Mouse (Mus musculus) kidney, postnatal 14 days (tissue): Measurements from ENCODE around the gene Adat3.

ENCODE experiments used
- DNase-seq: peaks from one replicate; pipeline ENCODE4 v3.0.0; 2022; ENCODE audit warnings: mixed read lengths

Gene Adat3

DNA sequence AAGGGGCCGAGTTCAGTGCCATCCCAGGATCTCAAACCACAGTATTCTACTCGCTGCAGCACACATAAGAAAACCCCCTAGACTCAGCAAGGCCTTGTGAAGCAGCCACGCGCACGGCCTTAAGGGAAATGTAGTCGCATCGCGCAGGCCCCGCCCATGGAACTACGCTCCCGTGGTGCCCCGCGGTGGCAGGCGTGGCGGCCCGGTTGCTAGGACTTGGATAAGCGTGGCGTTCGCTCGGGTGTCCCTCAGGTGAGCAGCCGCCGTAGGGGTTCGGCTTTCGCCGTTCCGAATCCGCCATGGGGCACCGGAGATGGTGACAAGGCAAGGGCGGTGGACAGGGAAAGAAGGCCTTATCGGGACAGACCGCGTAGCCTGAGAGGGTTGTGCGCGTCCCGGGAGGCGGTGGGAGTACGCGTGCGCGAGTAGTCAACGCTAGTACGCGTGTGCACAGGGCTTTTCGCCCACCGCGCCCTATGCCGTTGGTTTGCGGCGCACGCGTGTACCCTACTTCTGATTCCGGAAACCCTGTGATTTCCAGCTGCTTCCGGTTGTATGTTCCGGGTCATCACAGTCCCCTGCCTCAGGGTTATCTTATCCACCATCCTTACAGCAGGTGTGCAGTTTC, at the start of gene Adat3, which contains the start of gene Scamp4:
TSS of gene Adat3 (plus strand) at position 183 of the 628 bp plus-strand sequence.
TSS of gene Scamp4 (plus strand) at position 175 of the 628 bp plus-strand sequence.
- peak; percentile 96 for DNase-seq

DNA sequence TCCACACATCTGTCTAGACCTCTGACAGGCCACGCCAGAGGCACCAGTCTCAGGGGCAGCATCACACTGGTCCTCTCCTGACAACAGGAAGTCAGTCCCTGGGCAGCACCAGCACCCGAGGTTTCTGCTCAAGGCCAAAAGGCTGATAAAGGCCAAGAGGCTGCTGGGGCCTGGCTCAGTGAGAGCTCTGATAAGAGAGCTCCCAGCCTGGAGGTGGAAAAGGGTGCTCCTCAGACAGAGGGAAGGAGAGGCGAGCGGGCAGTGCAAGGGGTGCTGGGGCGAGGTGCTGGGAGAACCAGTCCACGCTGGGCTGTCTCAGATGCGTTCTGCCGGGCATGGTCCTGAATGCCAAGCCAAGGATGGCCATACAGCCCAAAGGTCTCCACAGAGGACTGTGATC, 49.1 kb upstream of the Adat3 start:
- DNase-seq: no peak

DNA sequence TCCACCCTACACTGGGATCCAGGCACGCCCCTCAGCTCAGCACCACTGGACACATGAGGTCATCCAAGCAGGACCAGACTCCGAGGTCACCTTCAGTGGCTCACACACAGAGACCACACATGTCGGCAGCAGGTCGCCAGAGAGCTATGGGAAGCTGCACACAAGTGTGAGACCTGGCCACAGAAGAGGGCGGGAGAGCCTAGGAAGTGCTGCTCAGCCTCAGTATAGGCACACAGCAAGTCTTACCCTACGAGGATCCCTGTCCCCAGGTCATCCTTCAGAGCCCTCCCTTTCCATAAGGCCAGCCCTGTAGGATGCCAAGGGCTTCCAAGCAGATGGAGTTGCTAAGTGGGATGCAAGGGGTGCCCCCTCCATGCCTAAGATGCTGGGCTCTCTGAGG, 48.7 kb upstream of the Adat3 start:
- DNase-seq: no peak

DNA sequence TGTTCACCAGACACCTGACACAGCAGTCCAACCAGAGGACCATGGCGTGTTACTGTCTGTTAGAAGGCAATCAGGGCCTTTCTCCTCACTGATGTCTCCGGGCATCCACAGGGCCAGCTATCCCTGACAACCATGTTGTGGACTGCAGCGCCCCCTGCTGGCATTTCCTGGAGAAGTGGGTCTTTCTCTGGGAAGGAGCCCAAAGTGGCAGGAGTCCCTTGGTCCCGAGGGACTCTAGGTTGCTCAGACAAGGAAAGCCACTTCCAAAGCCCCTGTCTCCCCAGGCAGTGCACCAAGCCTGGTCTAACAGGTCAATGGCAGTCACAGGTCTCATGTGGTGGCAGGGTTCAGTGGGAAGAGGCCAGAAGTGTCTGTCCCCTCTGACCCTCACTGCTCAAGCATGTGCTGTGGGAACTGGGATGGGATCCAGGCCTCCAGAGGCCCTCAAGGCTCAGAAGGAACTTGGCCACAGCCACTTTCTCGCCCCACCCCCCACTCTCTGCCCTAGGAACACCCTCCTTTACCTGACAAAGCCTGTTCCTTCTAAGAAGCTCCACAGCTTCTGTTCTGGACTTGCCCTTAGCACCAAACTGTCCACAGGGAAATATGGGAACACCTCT, 45.2 kb upstream of the Adat3 start:
- peak; percentile 83 for DNase-seq

DNA sequence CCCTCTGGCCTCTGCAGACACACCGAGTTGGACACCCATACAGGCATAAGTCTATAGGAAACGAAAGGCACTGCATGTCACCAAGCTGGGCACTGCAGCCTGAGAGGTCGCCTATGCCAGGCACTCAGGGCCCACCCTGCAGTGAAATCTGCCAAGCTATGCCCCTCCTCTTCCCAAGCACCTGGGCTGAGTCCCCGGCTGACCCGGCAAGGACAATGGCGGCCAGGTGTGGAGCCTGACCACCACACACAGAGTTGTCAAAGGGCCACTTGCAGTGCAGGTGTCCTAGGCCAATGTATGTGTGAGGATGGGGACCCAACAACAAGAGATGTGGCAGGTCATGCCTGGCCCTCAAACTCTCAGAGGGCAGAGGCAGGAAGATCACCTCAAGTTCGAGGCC, 43.2 kb upstream of the Adat3 start:
- DNase-seq: no peak

DNA sequence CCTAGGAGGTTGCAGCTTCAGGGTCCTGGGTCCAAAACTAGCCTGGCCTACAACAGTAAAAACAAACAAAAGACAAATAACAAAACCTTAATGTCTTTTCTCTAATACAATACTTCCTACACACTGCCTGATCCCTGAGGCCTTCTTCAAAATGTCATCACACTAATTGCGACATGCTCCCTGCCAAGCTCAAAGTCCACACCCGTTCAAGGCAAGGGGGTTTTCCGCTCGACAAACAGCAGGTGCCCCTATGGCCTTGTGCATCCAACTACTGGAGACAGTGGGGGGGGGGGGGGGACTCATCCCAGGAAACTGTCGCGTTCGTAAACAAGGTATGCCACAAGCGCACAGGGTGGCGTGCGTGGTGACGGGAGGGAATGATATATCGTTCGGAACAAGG, 42.1 kb upstream of the Adat3 start:
- peak; percentile 39 for DNase-seq

DNA sequence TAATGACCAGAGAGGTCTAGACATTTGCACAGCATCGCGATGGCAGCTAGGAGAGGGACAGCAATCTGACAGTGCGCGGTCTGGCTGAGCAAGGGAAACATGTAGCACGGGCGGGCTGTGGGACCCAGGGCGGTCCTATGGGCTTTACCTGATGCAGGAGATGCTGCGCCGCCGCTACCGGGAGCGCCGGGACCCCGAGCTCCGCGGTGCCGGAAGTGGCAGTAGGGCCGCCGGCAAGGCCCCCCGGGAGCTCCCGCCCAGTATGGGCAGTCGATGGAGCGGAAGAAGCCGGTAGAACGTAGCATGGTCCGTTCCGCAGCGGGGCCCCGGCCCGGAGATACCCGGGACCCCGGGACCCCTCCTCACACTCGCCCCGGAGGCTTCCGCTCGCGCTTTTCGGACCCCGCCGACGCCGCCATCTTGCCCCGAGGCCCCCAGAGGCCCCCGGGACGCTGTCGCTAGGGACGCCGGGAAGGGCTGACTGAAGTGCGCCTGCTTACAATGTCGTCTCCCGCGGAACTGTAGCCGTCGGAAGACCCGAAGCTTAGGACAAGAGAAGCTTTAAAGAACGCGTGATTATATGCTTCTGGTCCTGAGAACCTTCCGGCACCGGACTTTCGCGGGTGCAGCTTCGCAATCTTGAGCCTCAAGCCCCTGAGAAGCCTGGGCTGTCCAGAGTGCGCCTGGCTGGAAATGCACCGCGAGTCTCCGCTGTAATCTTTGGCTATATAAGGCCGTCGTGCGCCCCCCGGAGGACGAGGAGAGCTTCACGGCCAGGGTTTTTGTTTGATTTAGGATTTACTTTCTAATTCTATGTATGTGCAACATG, 41.4 kb upstream of the Adat3 start, which contains the start of gene Rexo1:
TSS of gene Rexo1 (minus strand) at position 445 of the 829 bp plus-strand sequence.
- DNase-seq: peak; percentile 95

DNA sequence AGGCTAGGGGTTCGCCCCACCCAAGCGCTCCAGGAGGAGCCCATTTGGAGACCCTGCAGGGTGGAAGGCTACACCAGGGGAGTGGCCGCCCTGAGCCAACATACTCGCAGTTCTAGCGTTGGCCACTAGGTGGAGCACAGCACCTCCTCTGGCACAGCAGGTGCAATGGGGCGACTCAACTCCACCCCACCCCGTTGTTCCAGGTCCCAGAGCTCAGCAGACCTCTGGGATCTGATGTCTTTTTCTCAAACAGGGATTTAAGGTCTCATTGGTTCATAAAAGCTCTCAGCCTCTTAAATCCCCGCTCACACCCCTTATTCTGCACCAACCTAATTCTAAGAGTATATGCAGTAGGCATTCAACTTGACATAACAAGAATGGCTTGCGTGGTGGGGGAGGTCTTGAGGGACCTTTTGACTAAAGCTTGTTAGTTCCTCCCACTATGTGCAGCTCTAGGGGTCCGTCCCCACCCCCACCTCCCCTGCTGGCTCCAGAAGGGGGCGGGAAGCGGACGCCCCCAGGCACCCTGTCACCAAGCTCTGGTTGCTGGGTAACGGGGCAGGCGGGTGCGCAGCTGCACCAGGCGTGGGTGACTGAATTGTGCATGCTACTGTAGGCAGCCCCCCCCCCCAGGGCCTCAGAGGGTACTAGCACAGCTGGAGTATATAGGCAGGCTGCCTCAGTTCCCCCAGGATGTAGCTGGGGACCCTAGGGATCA, 36.1 kb upstream of the Adat3 start:
- DNase-seq: peak; percentile 87

DNA sequence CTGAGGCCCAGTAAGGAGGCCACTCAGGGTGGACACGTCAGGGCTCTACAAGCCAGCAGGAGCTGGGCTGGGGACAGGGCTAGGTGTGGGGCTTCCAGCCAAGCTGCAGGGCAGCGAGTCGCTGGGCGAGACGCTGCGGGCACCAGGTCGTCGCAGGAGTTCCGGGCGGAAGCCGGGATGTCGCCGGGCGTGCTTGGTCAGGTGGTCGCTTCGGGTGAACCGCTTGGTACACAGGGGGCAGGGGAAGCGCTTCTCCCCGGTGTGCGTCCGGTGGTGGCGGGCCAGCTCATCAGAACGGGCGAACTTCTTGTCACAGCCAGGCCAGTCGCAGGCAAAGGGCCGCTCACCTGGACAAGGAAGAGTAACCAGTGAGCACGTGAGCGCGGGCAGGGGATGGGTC, 33.8 kb upstream of the Adat3 start:
- DNase-seq: no peak

DNA sequence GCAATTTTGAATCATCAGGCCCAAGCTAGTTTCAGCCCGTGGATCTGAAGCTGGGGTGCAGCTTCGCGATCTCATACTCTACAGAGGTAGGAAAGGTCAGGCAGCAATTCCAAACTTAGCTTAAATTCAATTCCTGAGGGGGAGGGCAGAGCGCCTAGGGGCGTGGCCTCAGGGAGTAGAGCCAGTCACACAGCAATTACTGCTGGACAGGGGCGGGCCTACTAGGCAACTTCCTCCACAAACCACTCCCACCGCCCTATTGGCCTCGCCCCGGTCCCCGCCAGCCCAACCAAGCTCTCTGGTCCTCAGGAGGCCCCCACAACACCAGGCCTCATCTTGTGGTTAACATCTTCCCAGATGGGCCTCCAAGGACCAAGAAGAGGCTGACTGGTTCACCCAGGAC, 33.0 kb upstream of the Adat3 start:
- DNase-seq: peak; percentile 73

DNA sequence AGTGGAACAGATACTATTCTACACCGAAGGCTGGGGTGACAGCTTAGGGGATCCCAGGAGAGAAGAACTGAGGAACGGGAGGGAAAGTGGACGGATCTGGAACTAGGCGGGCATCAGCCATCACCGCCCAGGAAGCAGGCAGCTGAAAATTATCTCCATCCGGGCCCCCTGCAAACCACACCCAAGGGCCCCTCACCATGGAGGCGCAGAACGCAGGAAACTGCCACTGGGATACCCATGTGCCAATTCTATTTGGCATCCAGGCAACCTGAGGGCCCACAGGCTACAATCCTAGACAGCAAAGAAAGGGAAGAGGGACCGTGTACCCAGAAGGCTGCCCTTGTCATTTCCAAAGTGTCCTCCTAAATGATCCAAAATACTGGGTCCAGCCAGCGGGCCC, 32.3 kb upstream of the Adat3 start:
- no peak for DNase-seq

DNA sequence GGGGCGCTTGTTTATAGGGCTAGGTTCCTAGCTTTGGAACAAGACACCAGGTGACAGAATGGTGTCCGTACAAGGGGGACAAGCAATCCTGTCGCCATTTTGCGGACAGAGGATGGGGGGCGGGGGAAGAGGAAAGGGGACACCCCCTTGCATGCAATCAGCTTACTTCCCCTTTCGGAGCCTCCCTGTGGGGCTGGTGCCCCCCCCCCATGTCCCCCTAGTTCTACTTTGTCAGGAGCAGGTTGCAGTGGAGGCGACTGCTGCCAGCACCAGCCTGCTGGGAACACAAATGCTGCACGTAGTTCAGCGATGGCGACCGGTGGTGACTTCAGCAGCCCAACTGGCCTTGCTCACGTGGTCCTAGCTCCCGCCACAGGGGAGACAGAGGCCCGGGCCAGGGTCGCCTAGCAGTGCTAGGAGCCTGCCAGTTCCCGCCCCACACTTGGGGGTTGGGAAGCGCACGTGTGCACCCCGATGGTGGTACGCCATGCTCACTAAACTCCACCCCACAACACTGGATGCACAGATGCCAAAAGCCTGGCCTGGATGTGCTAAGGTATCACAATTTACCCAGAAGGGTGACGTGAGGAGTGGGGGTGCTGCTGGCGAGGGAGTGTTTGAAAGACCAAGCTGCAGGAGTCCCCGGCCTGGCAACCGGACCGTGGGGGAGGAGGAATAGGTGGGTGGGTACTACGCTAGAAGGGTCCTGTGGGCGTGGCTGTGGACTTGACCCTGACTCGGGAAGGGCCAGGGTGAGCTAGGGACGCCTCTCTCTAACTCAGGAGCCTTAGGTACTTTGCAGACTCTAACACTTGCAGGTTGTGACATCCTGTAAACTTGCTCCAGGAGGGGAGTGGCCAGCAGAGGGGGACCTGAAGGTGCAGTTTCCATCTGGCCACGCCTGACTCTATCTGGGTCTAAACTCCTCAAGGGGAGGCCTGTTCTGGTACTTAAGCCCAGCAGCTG, 31.5 kb upstream of the Adat3 start:
- no peak for DNase-seq

DNA sequence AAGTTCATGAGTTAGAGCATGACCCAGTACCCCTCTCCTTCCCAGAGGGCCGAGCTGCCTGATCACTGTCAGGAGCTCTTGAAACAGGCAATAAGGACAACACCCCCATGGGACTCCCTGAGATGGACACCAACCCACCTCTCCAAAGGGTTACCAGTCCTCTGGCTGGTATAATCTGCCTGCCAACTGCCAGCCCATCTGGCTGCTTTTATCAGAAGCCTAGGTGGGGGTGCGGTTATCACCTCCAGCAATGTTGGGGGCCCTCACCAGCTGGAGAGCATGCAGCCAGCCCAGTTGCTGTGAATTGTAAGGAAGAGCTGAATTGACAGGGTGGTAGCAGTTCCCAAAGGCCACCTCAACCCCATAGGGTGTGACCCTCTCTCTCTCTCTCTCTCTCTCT, 30.2 kb upstream of the Adat3 start:
- no peak for DNase-seq

DNA sequence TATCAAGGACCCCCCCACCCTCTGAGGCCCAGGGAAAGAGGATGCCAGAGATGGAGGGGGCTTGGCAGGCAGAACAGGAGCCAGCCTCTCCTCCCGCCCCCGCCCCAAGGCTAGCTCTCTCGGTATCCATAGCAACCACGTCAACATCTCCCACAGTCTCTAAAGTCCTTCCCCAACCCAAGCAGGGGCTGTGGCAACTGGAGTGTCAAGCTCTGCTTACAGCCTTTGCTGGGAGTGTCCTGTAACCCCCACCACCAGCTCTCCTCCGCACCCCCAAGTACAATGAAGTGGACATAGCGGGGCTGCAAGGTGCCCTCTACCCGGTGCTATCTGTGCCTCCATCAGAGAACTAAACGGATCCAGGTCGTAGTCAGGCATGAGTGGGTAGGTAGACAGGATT, 28.7 kb upstream of the Adat3 start:
- no peak for DNase-seq

DNA sequence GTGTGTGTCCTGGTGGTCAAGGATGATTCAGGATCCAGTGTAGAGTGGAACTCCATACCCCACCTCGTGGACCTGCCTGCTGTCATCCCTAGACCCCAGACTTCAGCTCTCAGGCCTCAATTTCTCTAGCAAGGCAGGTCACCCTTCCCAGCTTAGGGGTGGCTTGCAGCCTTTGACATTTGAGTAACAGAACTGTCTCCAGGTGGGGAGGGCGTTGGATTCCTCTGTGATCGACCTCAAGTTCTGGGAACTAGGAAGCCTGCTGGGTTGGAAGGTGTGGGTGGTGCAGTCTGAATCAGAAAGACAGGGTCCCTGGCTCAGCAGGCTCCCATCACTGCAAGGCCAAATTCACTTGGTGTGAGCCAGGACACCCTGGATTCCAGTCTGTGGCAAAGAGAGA, 27.8 kb upstream of the Adat3 start:
- DNase-seq: no peak

DNA sequence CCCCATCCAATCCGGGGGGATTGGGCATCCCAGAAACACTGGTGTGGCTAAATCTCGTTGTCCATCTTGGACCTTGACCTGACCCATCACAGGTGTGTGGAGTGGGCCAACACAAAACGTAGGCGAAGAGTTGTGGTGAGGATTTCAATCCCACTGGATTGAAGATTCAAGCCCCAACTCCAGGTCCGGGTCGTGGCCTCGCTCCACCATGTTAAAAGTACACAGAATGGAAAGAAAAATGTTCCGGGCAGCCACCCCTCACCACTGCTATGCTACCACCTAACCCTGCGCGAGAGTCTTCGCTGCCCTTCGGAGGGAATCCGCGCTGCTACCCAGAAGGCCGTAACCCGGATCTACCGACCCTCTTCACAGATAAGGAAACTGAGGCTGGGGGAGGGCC, 26.8 kb upstream of the Adat3 start:
- DNase-seq: no peak

DNA sequence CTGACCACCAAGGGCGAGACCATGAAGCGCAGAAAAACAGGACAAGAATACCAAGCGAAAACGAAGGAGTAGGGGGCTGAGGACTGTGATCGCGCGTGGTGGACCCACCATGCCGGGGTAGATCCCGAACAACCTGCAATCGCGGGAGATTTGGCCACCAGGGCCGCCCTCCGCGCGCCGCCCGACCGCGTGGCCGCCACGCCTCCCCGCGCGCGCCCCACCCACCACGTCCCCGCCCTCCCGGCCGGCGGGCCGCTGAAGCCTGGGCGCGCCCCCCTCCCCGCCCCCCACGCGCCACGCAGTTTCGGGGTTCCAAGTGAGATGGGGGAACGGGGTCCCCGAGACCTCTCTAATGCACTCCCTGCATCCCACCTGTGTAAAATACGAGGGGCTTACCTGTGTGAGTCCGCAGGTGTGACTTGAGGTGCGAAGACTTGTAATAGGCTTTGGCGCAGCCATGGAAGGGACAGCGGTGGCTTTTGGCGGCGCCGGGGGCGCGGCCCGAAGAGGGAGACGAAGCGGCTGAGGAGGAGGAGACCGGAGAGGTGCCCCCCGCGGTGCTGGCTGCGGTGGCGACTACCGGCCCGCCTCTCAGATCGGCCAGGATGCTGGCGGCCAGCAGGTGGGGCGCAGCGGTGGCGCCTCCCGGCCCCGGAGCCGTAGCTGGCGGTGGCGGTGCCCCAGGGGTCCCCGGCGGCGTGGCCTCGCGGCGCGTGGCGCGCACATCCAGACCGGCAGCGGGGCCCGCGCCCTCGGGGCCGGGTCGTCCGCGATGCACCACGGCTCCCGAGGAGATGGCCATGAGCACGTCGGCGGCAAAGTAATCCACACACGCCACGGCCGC, 26.1 kb upstream of the Adat3 start:
- peak; percentile 77 for DNase-seq

DNA sequence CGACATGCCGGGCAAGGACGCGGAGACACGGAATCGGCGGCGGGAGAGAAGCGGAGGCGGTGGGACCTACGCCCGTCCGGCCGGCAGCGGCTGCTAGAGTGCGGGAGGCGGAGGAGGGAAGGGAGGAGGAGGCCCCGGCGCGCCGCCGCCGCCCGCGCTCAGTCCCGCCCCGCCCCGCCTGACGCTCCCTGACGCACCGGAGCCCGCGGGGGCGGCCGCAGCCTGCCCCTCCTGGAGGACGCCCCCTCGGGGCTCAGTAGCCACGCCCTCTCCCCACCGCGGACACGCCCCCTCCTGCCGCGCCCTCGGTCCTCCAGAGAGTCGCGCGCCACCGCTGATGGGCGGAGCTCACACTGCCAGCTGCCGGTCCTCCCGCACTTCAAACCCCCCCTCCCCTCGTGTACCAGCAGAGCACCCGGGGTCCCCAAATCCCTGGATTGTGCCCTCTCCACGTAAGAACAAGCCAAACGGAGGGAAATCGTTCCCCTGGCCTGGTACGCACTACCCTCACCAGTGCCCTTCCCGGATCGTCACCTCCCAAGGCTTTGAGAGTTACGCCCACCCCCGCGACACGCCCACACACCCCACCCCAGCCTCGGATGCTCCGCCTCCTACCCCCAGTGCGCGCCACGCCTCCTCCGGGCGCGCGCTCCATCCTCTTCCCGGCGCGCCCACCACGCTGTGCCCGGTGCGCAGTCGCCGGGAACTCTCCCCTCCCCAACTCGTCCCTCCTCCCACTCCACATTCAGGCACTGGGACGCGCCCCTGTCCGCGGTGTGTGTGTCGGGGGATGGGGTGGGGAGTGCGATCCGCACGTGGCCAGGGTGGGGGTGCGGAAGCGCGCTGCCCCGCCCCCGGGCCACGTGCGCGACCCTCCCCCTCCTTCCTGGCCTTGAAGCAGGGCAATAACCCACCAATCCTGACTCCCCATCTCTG, 25.2 kb upstream of the Adat3 start, which contains the start of gene Klf16:
TSS of gene Klf16 (minus strand) at position 127 of the 936 bp plus-strand sequence.
- DNase-seq: peak; percentile 98

DNA sequence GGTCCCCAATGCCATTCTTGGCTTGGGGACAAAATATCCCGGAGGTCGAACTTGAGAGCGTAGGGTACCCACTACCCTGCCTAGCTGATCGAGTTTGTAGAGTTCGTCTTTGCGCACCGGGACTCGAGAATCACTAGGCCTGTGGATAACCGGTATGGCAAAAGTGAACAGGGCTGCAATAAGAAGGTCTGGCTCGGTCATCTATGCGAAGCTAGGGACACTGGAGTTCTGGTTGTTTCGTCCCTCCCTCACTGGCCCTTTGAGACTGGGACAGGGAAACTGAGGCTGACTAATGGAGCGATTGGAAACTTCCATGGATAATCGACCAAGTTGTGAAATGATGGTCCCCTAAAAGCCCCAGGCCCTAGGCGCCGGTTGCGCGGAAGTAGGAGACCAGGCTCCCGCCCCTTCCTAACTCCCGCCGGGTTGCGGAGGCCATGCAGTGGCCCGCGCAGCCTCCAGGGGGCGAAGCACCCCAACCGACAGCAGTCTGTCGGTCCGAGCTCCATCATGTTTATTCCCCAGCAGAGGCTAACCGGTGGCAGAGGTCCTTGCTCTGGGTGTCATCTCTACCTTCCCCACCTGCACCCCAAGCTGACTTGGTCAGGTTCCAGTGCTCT, 24.4 kb upstream of the Adat3 start:
- peak; percentile 92 for DNase-seq
